ENCODE assay signal across 19 mouse cellular contexts in the genomic region with DNA sequence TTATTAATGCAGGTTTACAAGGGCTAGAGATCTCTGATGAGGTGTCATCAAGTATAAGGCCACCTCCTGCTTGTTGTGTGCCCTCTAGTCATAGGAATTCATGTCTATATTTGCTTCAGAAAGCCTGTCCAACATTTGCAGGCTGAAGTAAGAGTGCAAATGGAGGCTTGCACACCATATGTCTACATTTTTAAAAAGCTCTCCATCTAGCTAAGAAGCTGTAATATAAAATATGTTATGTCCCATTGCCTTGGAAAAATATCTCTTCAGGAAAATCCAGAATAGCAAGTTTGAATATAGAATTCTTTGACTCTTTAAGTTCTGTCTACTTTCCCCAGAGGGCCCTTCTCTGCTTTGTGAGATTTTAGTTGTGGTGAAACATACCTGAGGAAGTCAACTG.
A peak's percentile ranks its signal among the peaks of the same experiment; 100 is the strongest.
DNase-seq lines count a peak whose midpoint lies in the region; ATAC-seq and TF ChIP-seq lines count a peak whose summit lies in the region.
"Had no signal": no experiment of that assay in that cellular context is flagged by ENCODE, and none has a peak within 500 bp of the region (broad histone marks: within the 10 kb centered on the region; RNA-seq: fewer than 3 reads in every experiment).

No protein-coding gene starts in this region.

- no peak overlapping the region for H3K4me2 ChIP-seq in midbrain, embryonic 11.5 days
- H3K4me2 ChIP-seq in midbrain, embryonic 14.5 days (ENCODE audit: low read length), result no peak overlapping the region
- H3K4me2 ChIP-seq: embryonic facial prominence, embryonic 12.5 days; forebrain, embryonic 13.5 days; forebrain, embryonic 15.5 days had no signal

- ATAC-seq in midbrain, embryonic 11.5 days (ENCODE audit: low FRiP score), result no peak
- ATAC-seq in midbrain, embryonic 14.5 days (ENCODE audit: low FRiP score, low TSS enrichment), result no peak
- ATAC-seq: forebrain, embryonic 13.5 days; forebrain, embryonic 15.5 days; forebrain, postnatal 0 days had no signal

- H3K9ac ChIP-seq in midbrain, embryonic 11.5 days (ENCODE audit: low read length), result no peak overlapping the region
- H3K9ac ChIP-seq in midbrain, embryonic 14.5 days (replicated peaks; ENCODE audit: low read length), result no peak overlapping the region
- H3K9ac ChIP-seq: embryonic facial prominence, embryonic 12.5 days; forebrain, embryonic 13.5 days; forebrain, embryonic 15.5 days; forebrain, postnatal 0 days had no signal

- no peak overlapping the region for H3K4me3 ChIP-seq in midbrain, embryonic 11.5 days (ENCODE audit: low read depth, low read length)
- H3K4me3 ChIP-seq in midbrain, embryonic 14.5 days (replicated peaks; ENCODE audit: low read depth, low read length), result no peak overlapping the region
- H3K4me3 ChIP-seq in cortical plate, adult 2 months (ENCODE audit: insufficient read depth, low read length), result no peak overlapping the region
- H3K4me3 ChIP-seq: embryonic facial prominence, embryonic 10.5 days; embryonic facial prominence, embryonic 12.5 days; forebrain, embryonic 13.5 days; forebrain, embryonic 15.5 days had no signal

- H3K27ac ChIP-seq in midbrain, embryonic 11.5 days (ENCODE audit: low read depth, low read length), result no peak overlapping the region
- H3K27ac ChIP-seq in midbrain, embryonic 14.5 days (replicated peaks; ENCODE audit: low read depth, low read length), result no peak overlapping the region
- H3K27ac ChIP-seq in cortical plate, adult 2 months (ENCODE audit: insufficient read depth, low read length), result 0 out of 2 replicates have a peak overlapping the region, but pooled peaks have one; percentile 25
- H3K27ac ChIP-seq: embryonic facial prominence, embryonic 10.5 days; embryonic facial prominence, embryonic 12.5 days; forebrain, embryonic 13.5 days; forebrain, embryonic 15.5 days had no signal

- no peaks in the 10 kb centered on the region for H3K36me3 ChIP-seq in midbrain, embryonic 11.5 days (ENCODE audit: control insufficient read depth, insufficient read depth, low read length)
- H3K36me3 ChIP-seq in midbrain, embryonic 14.5 days (ENCODE audit: control insufficient read depth, insufficient read depth, low read length), result no peaks in the 10 kb centered on the region
- H3K36me3 ChIP-seq: embryonic facial prominence, embryonic 10.5 days; embryonic facial prominence, embryonic 12.5 days; forebrain, embryonic 15.5 days had no signal

- TF ChIP-seq POLR2A in cortical plate, adult 2 months (IDR thresholded peaks at IDR 0.05; ENCODE audit: extremely low read depth, insufficient read depth, low read length), result no peak

- H3K4me1 ChIP-seq in midbrain, embryonic 11.5 days (ENCODE audit: control insufficient read depth, insufficient read depth, low read length), result no peaks in the 10 kb centered on the region
- no peaks in the 10 kb centered on the region for H3K4me1 ChIP-seq in midbrain, embryonic 14.5 days (ENCODE audit: control insufficient read depth, insufficient read depth, low read length)
- H3K4me1 ChIP-seq in cortical plate, adult 2 months (ENCODE audit: control insufficient read depth, insufficient read depth, low read length), result no peaks in the 10 kb centered on the region
- H3K4me1 ChIP-seq: embryonic facial prominence, embryonic 12.5 days; forebrain, embryonic 13.5 days; forebrain, embryonic 15.5 days had no signal

- DNase-seq in midbrain, embryonic 11.5 days (ENCODE audit: low spot score, missing footprints), result peak; percentile 8
- DNase-seq in midbrain, embryonic 14.5 days, result no peak
- no peak for DNase-seq in urinary bladder, postnatal 10 days (ENCODE audit: low spot score)
- DNase-seq in adrenal gland, postnatal 36 days, result no peak
- DNase-seq: adrenal gland, adult 2 months; adrenal gland, postnatal 10 days; adrenal gland, postnatal 25 days; cerebellum, adult 11 months; cerebellum, adult 18-20 months; cerebellum, adult 8-10 months; cerebellum, adult 9-11 months; cerebellum, postnatal 14 days; cerebellum, postnatal 36 days; forebrain, postnatal 0 days had no signal

- no peaks in the 10 kb centered on the region for H3K9me3 ChIP-seq in midbrain, embryonic 11.5 days (ENCODE audit: control insufficient read depth, low read length)
- H3K9me3 ChIP-seq in midbrain, embryonic 14.5 days (ENCODE audit: control insufficient read depth, low read length), result no peaks in the 10 kb centered on the region
- H3K9me3 ChIP-seq: embryonic facial prominence, embryonic 10.5 days; embryonic facial prominence, embryonic 12.5 days; forebrain, embryonic 13.5 days; forebrain, embryonic 15.5 days had no signal

- no peaks in the 10 kb centered on the region for H3K27me3 ChIP-seq in midbrain, embryonic 11.5 days (ENCODE audit: control insufficient read depth, insufficient read depth, low read length)
- H3K27me3 ChIP-seq in midbrain, embryonic 14.5 days (ENCODE audit: control insufficient read depth, insufficient read depth, low read length), result no peaks in the 10 kb centered on the region
- H3K27me3 ChIP-seq: embryonic facial prominence, embryonic 12.5 days; forebrain, embryonic 13.5 days; forebrain, embryonic 15.5 days had no signal

- TF ChIP-seq CTCF in cortical plate, adult 2 months (IDR thresholded peaks at IDR 0.05; ENCODE audit: extremely low read depth, insufficient read depth, low read length), result no peak
